Mouse (Mus musculus): ENCODE data around the gene Ank3. TPM values are rescaled to one million over a fixed set of nuclear protein-coding genes. Genes with fewer than 3 reads are reported as not detected.

Ank3 gene
- polyA plus RNA-seq, 1 experiment from 2014 or later, result 70.0 TPM

DNA sequence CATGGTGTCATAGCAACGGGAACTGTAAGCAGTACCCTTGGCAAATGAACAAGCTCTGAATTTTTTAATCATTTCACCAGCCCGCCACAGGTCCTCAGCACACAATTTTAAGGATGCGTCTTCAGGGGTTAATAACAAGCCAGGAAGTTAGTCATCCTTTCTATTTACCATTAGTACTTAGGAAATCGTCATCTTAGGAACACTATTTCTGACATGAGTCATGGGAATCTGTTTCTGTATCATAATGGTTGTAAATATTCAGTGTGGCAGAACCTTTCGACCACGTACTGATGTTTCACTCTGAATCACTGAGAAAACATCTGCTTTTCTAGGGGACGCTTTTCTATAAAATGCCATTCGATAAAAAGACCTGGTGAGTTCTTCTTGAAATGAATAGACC, 109.1 kb downstream of the Ank3 start:
- no peaks in the 10 kb centered on the region for H3K9me3 ChIP-seq (ENCODE audit: control insufficient read depth, low read length)
- 90% methylated on average over 8 of the region's 8 CpGs for WGBS
- no peak for ATAC-seq (ENCODE audit: insufficient read depth, low FRiP score, low TSS enrichment)
- no peaks in the 10 kb centered on the region for H3K36me3 ChIP-seq (ENCODE audit: control insufficient read depth, insufficient read depth, low read length)
- no peak overlapping the region for H3K4me3 ChIP-seq (ENCODE audit: low read depth, low read length)
- no peak overlapping the region for H3K9ac ChIP-seq (ENCODE audit: low read length)
- no peak overlapping the region for H3K27ac ChIP-seq (ENCODE audit: low read depth, low read length)
- no peaks in the 10 kb centered on the region for H3K27me3 ChIP-seq (ENCODE audit: control insufficient read depth, insufficient read depth, low read length)
- DNase-seq (ENCODE audit: low spot score), result no peak
- H3K4me2 ChIP-seq (ENCODE audit: low read depth), result no peak overlapping the region
- H3K4me1 ChIP-seq (ENCODE audit: control insufficient read depth, insufficient read depth, low read length), result no peaks in the 10 kb centered on the region

GRCm38 (mm10) chr10:69510392-69510791, 111.8 kb downstream of the Ank3 start:
- 85% methylated on average over 8 of the region's 8 CpGs for WGBS
- no peaks in the 10 kb centered on the region for H3K4me1 ChIP-seq (ENCODE audit: control insufficient read depth, insufficient read depth, low read length)
- H3K36me3 ChIP-seq (ENCODE audit: control insufficient read depth, insufficient read depth, low read length), result no peaks in the 10 kb centered on the region
- DNase-seq (ENCODE audit: low spot score) (no peak), ATAC-seq (ENCODE audit: insufficient read depth, low FRiP score, low TSS enrichment) (no peak)
- no peak overlapping the region for H3K4me2 ChIP-seq (ENCODE audit: low read depth)
- no peak overlapping the region for H3K9ac ChIP-seq (ENCODE audit: low read length)
- H3K9me3 ChIP-seq (ENCODE audit: control insufficient read depth, low read length), result no peaks in the 10 kb centered on the region
- no peak overlapping the region for H3K4me3 ChIP-seq (ENCODE audit: low read depth, low read length)
- H3K27ac ChIP-seq (ENCODE audit: low read depth, low read length), result no peak overlapping the region
- no peaks in the 10 kb centered on the region for H3K27me3 ChIP-seq (ENCODE audit: control insufficient read depth, insufficient read depth, low read length)

- Histone ChIP-seq H3K9me3 (ENCODE audit: control insufficient read depth, low read length) (no peaks in the 10 kb centered on the region), H3K36me3 (ENCODE audit: control insufficient read depth, insufficient read depth, low read length) (no peaks in the 10 kb centered on the region), H3K4me2 (ENCODE audit: low read depth) (no peak overlapping the region), H3K4me3 (ENCODE audit: low read depth, low read length) (no peak overlapping the region), H3K27ac (ENCODE audit: low read depth, low read length) (no peak overlapping the region), H3K9ac (ENCODE audit: low read length) (no peak overlapping the region), H3K4me1 (ENCODE audit: control insufficient read depth, insufficient read depth, low read length) (no peaks in the 10 kb centered on the region), H3K27me3 (ENCODE audit: control insufficient read depth, insufficient read depth, low read length) (no peaks in the 10 kb centered on the region)
- no peak for ATAC-seq (ENCODE audit: insufficient read depth, low FRiP score, low TSS enrichment)
- no peak for DNase-seq (ENCODE audit: low spot score)
- 79% methylated on average over 1 of the region's 1 CpGs for WGBS
These were observed 112.7 kb downstream of the Ank3 start for GRCm38 (mm10) chr10:69511234-69511633.

DNA sequence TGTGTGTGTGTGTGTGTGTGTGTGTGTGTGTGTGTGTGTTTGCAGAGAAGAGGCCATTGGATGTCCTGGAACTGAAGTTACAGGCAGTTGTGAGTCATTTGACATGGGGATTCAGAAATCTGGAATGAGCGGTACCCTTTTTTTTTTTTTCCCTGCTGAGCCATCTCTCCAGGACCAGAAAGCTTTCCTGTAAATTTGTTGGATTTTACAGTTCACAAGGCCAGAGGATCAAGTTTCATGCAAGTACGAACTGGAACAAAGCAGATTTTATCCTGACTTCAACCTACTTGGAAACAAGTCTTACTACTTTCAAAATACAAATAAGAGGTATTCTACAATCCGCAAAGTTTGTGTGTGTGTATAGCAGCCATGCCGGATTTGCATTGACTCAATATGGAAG, 123.4 kb downstream of the Ank3 start:
- no peak overlapping the region for H3K4me2 ChIP-seq (ENCODE audit: low read depth)
- WGBS, result 81% methylated on average over 4 of the region's 4 CpGs
- no peaks in the 10 kb centered on the region for H3K4me1 ChIP-seq (ENCODE audit: control insufficient read depth, insufficient read depth, low read length)
- no peaks in the 10 kb centered on the region for H3K27me3 ChIP-seq (ENCODE audit: control insufficient read depth, insufficient read depth, low read length)
- ATAC-seq (ENCODE audit: insufficient read depth, low FRiP score, low TSS enrichment), result no peak
- no peaks in the 10 kb centered on the region for H3K9me3 ChIP-seq (ENCODE audit: control insufficient read depth, low read length)
- H3K36me3 ChIP-seq (ENCODE audit: control insufficient read depth, insufficient read depth, low read length), result no peaks in the 10 kb centered on the region
- no peak overlapping the region for H3K4me3 ChIP-seq (ENCODE audit: low read depth, low read length)
- no peak overlapping the region for H3K27ac ChIP-seq (ENCODE audit: low read depth, low read length)
- DNase-seq (ENCODE audit: low spot score), result no peak
- H3K9ac ChIP-seq (ENCODE audit: low read length), result no peak overlapping the region

GRCm38 (mm10) chr10:69523202-69523601, 124.6 kb downstream of the Ank3 start:
- DNase-seq (ENCODE audit: low spot score) (no peak), ATAC-seq (ENCODE audit: insufficient read depth, low FRiP score, low TSS enrichment) (no peak)
- no peaks in the 10 kb centered on the region for H3K4me1 ChIP-seq (ENCODE audit: control insufficient read depth, insufficient read depth, low read length)
- H3K4me2 ChIP-seq (ENCODE audit: low read depth), result no peak overlapping the region
- H3K9ac ChIP-seq (ENCODE audit: low read length), result no peak overlapping the region
- H3K4me3 ChIP-seq (ENCODE audit: low read depth, low read length), result no peak overlapping the region
- 80% methylated on average over 3 of the region's 3 CpGs for WGBS
- no peaks in the 10 kb centered on the region for H3K9me3 ChIP-seq (ENCODE audit: control insufficient read depth, low read length)
- H3K36me3 ChIP-seq (ENCODE audit: control insufficient read depth, insufficient read depth, low read length), result no peaks in the 10 kb centered on the region
- H3K27ac ChIP-seq (ENCODE audit: low read depth, low read length), result no peak overlapping the region
- H3K27me3 ChIP-seq (ENCODE audit: control insufficient read depth, insufficient read depth, low read length), result no peaks in the 10 kb centered on the region

DNA sequence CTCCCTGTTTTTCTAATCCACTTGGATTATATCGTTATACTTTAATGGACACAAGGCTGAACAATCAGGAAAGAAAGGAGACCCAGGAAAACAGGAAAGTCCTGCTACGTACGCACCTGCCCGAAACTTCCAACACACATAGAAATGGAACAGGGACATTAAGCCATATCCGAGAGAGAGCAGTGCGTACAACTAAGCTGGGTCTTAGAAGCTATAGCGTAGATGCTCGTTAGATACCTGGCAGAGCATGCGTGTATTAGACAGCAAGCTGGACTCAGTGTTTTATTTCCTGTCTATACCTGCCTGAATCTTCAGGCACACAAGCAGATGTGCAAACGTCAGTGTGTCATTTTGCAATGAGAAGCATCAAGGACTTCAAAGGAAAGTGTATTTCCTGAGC, 128.7 kb downstream of the Ank3 start:
- ATAC-seq (ENCODE audit: insufficient read depth, low FRiP score, low TSS enrichment) (no peak), DNase-seq (ENCODE audit: low spot score) (no peak)
- no peaks in the 10 kb centered on the region for H3K9me3 ChIP-seq (ENCODE audit: control insufficient read depth, low read length)
- no peaks in the 10 kb centered on the region for H3K4me1 ChIP-seq (ENCODE audit: control insufficient read depth, insufficient read depth, low read length)
- no peak overlapping the region for H3K9ac ChIP-seq (ENCODE audit: low read length)
- H3K4me2 ChIP-seq (ENCODE audit: low read depth), result no peak overlapping the region
- H3K27me3 ChIP-seq (ENCODE audit: control insufficient read depth, insufficient read depth, low read length), result no peaks in the 10 kb centered on the region
- no peak overlapping the region for H3K27ac ChIP-seq (ENCODE audit: low read depth, low read length)
- no peaks in the 10 kb centered on the region for H3K36me3 ChIP-seq (ENCODE audit: control insufficient read depth, insufficient read depth, low read length)
- 92% methylated on average over 10 of the region's 10 CpGs for WGBS
- H3K4me3 ChIP-seq (ENCODE audit: low read depth, low read length), result no peak overlapping the region

GRCm38 (mm10) chr10:69528746-69529145, 130.2 kb downstream of the Ank3 start:
- 77% methylated on average over 4 of the region's 4 CpGs for WGBS
- no peak for ATAC-seq (ENCODE audit: insufficient read depth, low FRiP score, low TSS enrichment)
- Histone ChIP-seq H3K4me1 (ENCODE audit: control insufficient read depth, insufficient read depth, low read length) (no peaks in the 10 kb centered on the region), H3K4me2 (ENCODE audit: low read depth) (no peak overlapping the region), H3K4me3 (ENCODE audit: low read depth, low read length) (no peak overlapping the region), H3K36me3 (ENCODE audit: control insufficient read depth, insufficient read depth, low read length) (no peaks in the 10 kb centered on the region), H3K27me3 (ENCODE audit: control insufficient read depth, insufficient read depth, low read length) (no peaks in the 10 kb centered on the region), H3K9ac (ENCODE audit: low read length) (no peak overlapping the region), H3K9me3 (ENCODE audit: control insufficient read depth, low read length) (no peaks in the 10 kb centered on the region), H3K27ac (ENCODE audit: low read depth, low read length) (no peak overlapping the region)
- DNase-seq (ENCODE audit: low spot score), result no peak

DNA sequence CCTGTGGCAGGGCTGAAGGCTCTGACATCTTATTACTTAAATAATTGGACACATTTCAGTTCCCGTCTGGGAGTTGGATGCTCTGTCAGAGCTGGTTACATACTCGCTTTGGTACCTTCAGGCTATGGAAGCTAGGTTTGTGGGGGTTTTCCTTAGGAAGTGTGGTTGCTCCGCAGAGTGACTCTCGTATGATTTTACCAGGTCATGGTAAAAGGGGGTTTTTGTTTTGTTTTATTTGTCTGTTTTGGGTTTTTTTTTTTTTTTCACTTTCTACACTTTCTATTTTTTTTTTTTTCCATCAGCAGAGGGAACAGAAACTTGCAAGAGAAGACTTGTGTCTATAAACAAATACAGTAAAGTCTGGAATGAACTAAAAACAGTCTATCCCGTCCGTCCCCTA, 131.8 kb downstream of the Ank3 start:
- DNase-seq (ENCODE audit: low spot score) (no peak), ATAC-seq (ENCODE audit: insufficient read depth, low FRiP score, low TSS enrichment) (no peak)
- H3K36me3 ChIP-seq (ENCODE audit: control insufficient read depth, insufficient read depth, low read length), result no peaks in the 10 kb centered on the region
- no peak overlapping the region for H3K9ac ChIP-seq (ENCODE audit: low read length)
- no peaks in the 10 kb centered on the region for H3K9me3 ChIP-seq (ENCODE audit: control insufficient read depth, low read length)
- no peaks in the 10 kb centered on the region for H3K4me1 ChIP-seq (ENCODE audit: control insufficient read depth, insufficient read depth, low read length)
- no peaks in the 10 kb centered on the region for H3K27me3 ChIP-seq (ENCODE audit: control insufficient read depth, insufficient read depth, low read length)
- H3K4me3 ChIP-seq (ENCODE audit: low read depth, low read length), result no peak overlapping the region
- no peak overlapping the region for H3K4me2 ChIP-seq (ENCODE audit: low read depth)
- 87% methylated on average over 6 of the region's 6 CpGs for WGBS
- H3K27ac ChIP-seq (ENCODE audit: low read depth, low read length), result no peak overlapping the region

DNA sequence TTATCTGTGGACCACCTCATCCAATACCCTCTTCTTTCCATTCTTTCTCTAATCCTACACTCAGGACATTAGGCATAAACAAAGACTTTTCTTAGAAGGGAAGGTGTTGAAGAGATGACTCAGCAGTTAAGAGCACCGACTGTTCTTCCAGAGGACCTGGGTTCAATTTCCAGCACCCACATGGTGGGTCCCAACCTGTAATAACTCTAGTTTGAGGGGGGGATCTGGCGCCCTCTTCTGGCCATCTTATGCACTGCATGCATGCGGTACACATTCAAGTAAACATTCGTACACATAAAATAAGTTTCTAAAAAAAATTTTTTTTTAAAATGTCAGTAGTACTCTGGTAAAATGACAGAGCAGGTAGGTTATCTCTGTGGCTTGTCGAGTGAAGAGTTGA, 133.0 kb downstream of the Ank3 start:
- H3K9ac ChIP-seq (ENCODE audit: low read length), result no peak overlapping the region
- no peaks in the 10 kb centered on the region for H3K27me3 ChIP-seq (ENCODE audit: control insufficient read depth, insufficient read depth, low read length)
- ATAC-seq (ENCODE audit: insufficient read depth, low FRiP score, low TSS enrichment) (no peak), DNase-seq (ENCODE audit: low spot score) (no peak)
- no peak overlapping the region for H3K4me3 ChIP-seq (ENCODE audit: low read depth, low read length)
- no peaks in the 10 kb centered on the region for H3K36me3 ChIP-seq (ENCODE audit: control insufficient read depth, insufficient read depth, low read length)
- 80% methylated on average over 5 of the region's 5 CpGs for WGBS
- no peak overlapping the region for H3K27ac ChIP-seq (ENCODE audit: low read depth, low read length)
- no peaks in the 10 kb centered on the region for H3K4me1 ChIP-seq (ENCODE audit: control insufficient read depth, insufficient read depth, low read length)
- H3K4me2 ChIP-seq (ENCODE audit: low read depth), result no peak overlapping the region
- H3K9me3 ChIP-seq (ENCODE audit: control insufficient read depth, low read length), result no peaks in the 10 kb centered on the region

Measured in neural tube, embryonic 11.5 days (tissue).